Mouse (Mus musculus): ENCODE data around the gene Zzef1. TPM values are rescaled to one million over a fixed set of nuclear protein-coding genes. Genes with fewer than 3 reads are reported as not detected.

Zzef1 gene
- polyA plus RNA-seq, 1 experiment from 2014 or later = 10.5 TPM

DNA sequence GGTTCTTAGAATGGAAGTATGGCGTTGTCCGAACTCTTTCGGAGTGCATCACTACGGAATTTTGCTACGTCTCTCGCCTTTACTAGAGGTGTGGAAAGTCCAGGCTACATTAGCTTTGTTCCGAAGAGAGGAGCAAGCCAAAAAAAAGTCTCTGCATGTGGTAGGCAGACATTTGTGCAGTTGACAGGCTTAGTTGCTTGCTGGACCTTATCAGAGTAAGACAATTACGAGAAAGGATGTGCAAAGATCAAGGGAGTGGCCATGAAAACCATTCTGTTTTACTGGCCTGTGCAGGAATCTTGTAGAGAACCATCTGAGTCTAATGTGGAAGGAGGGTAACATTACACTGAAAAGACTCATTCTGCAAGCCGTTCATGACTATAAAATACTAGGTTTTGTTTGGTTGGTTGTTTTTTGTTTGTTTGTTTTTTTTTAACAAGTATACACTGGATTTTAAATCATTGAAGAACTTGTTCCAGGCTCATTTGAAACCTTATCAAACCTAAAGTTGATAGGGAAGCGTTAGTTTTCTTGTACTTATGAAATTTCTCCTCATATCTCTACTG, 830 bp downstream of the Zzef1 start:
- ATAC-seq (ENCODE audit: low FRiP score, low TSS enrichment) = no peak
- no peaks in the 10 kb centered on the region for H3K9me3 ChIP-seq (ENCODE audit: control insufficient read depth, low read length)
- H3K4me1 ChIP-seq (ENCODE audit: control insufficient read depth, insufficient read depth, low read length) = no peaks in the 10 kb centered on the region; the same call in 1 of the 2 replicates
- 15% methylated on average over 10 of the region's 10 CpGs for WGBS
- H3K27me3 ChIP-seq (ENCODE audit: control insufficient read depth, insufficient read depth, low read length) = no peaks in the 10 kb centered on the region
- H3K4me2 ChIP-seq (replicated peaks; ENCODE audit: low read depth, low read length) = peak overlapping the region; percentile 86
- H3K9ac ChIP-seq (ENCODE audit: low read depth, low read length) = peak overlapping the region; percentile 93
- H3K36me3 ChIP-seq (ENCODE audit: control insufficient read depth, insufficient read depth, low read length) = no peaks in the 10 kb centered on the region
- 0 out of 2 replicates have a peak overlapping the region, but pooled peaks have one; percentile 24 for H3K27ac ChIP-seq (ENCODE audit: low read depth, low read length)
- H3K4me3 ChIP-seq (ENCODE audit: low read length) = peak overlapping the region; percentile 97

DNA sequence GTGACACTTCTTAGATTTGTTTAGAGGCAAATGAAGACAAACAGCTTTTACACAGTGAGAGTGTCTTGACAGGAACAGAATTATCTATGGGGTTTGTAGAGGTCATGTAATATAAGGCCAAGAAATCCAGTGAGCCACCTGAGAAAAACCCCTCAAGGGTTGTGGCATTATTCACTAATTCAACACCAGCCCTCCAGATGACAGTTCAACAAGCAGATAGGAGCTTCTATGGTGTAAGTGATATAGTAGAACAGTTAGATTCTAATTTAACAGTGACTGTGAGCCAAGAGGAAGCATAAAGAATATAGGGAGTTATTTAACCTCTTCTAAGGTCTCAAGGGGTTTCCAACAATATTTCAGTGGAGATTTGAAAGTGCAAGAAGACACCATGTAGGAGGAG, 2.1 kb downstream of the Zzef1 start:
- H3K9ac ChIP-seq (ENCODE audit: low read depth, low read length) = no peak overlapping the region
- no peak overlapping the region for H3K4me2 ChIP-seq (replicated peaks; ENCODE audit: low read depth, low read length)
- no peaks in the 10 kb centered on the region for H3K9me3 ChIP-seq (ENCODE audit: control insufficient read depth, low read length)
- H3K36me3 ChIP-seq (ENCODE audit: control insufficient read depth, insufficient read depth, low read length) = no peaks in the 10 kb centered on the region
- no peak for ATAC-seq (ENCODE audit: low FRiP score, low TSS enrichment)
- no peaks in the 10 kb centered on the region for H3K27me3 ChIP-seq (ENCODE audit: control insufficient read depth, insufficient read depth, low read length)
- no peaks in the 10 kb centered on the region; the same call in 1 of the 2 replicates for H3K4me1 ChIP-seq (ENCODE audit: control insufficient read depth, insufficient read depth, low read length)
- H3K4me3 ChIP-seq (ENCODE audit: low read length) = no peak overlapping the region
- no peak overlapping the region for H3K27ac ChIP-seq (ENCODE audit: low read depth, low read length)

GRCm38 (mm10) chr11:72801182-72801581, 5.2 kb downstream of the Zzef1 start:
- ATAC-seq (ENCODE audit: low FRiP score, low TSS enrichment) = no peak
- H3K4me2 ChIP-seq (replicated peaks; ENCODE audit: low read depth, low read length) = no peak overlapping the region
- H3K4me3 ChIP-seq (ENCODE audit: low read length) = no peak overlapping the region

DNA sequence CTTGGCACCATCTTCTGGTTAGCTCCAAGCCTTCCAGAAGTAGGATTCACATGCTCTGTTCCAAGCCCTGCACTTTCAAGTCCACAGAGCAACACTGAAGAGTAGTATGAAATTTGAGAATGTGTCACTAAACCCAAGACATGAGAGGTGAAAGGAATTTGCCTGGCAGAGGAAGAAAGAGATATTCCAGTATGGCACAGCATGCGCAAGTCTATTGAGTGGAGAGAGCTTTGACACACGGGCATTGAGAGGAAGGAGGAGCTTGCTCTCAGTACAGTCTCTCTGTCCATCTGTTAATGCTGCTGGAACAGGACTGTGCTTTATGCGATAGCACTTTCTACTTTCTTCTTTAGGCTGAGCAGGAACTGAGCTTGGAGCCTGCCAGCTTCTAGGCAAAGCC, 7.0 kb downstream of the Zzef1 start:
- ATAC-seq (ENCODE audit: low FRiP score, low TSS enrichment) = no peak

More at GRCm38 (mm10) chr11:72801182-72801581, 5.2 kb downstream of the Zzef1 start:
- Histone ChIP-seq H3K9me3 (ENCODE audit: control insufficient read depth, low read length) (no peaks in the 10 kb centered on the region), H3K9ac (ENCODE audit: low read depth, low read length) (no peak overlapping the region), H3K4me1 (ENCODE audit: control insufficient read depth, insufficient read depth, low read length) (no peaks in the 10 kb centered on the region), H3K27me3 (ENCODE audit: control insufficient read depth, insufficient read depth, low read length) (no peaks in the 10 kb centered on the region), H3K27ac (ENCODE audit: low read depth, low read length) (no peak overlapping the region), H3K36me3 (ENCODE audit: control insufficient read depth, insufficient read depth, low read length) (no peaks in the 10 kb centered on the region)

GRCm38 (mm10) chr11:72804586-72804985, 8.6 kb downstream of the Zzef1 start:
- no peak overlapping the region for H3K27ac ChIP-seq (ENCODE audit: low read depth, low read length)
- no peak overlapping the region for H3K9ac ChIP-seq (ENCODE audit: low read depth, low read length)
- H3K9me3 ChIP-seq (ENCODE audit: control insufficient read depth, low read length) = no peaks in the 10 kb centered on the region
- H3K4me2 ChIP-seq (replicated peaks; ENCODE audit: low read depth, low read length) = no peak overlapping the region
- no peak overlapping the region for H3K4me3 ChIP-seq (ENCODE audit: low read length)
- no peaks in the 10 kb centered on the region for H3K36me3 ChIP-seq (ENCODE audit: control insufficient read depth, insufficient read depth, low read length)
- no peaks in the 10 kb centered on the region for H3K4me1 ChIP-seq (ENCODE audit: control insufficient read depth, insufficient read depth, low read length)
- no peaks in the 10 kb centered on the region for H3K27me3 ChIP-seq (ENCODE audit: control insufficient read depth, insufficient read depth, low read length)
- ATAC-seq (ENCODE audit: low FRiP score, low TSS enrichment) = no peak

More for the DNA sequence above, 7.0 kb downstream of the Zzef1 start:
- Histone ChIP-seq H3K4me1 (ENCODE audit: control insufficient read depth, insufficient read depth, low read length) (no peaks in the 10 kb centered on the region), H3K27ac (ENCODE audit: low read depth, low read length) (no peak overlapping the region), H3K4me3 (ENCODE audit: low read length) (no peak overlapping the region), H3K4me2 (replicated peaks; ENCODE audit: low read depth, low read length) (no peak overlapping the region), H3K36me3 (ENCODE audit: control insufficient read depth, insufficient read depth, low read length) (no peaks in the 10 kb centered on the region), H3K9me3 (ENCODE audit: control insufficient read depth, low read length) (no peaks in the 10 kb centered on the region), H3K9ac (ENCODE audit: low read depth, low read length) (no peak overlapping the region), H3K27me3 (ENCODE audit: control insufficient read depth, insufficient read depth, low read length) (no peaks in the 10 kb centered on the region)
- WGBS = 92% methylated on average over 3 of the region's 3 CpGs

DNA sequence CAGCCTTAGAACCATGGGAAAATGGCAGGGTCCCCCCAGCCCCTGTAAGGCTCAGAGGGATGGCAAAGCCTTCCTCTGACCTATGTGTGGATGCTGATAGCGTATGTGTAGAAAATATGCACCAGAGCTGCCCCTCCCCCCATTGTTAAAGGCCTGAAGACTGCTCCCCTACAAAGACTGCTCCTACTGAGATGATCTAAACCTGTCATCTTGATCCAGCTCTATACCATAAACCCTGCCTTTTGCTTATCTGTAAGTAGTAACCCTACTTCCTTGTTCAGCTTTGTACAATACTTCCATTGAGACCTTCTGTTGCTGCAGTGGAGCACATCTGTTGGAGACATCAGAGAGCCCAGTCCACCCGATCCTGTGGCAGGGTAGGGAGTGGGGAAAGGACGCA, 9.2 kb downstream of the Zzef1 start:
- Histone ChIP-seq H3K27me3 (ENCODE audit: control insufficient read depth, insufficient read depth, low read length) (no peaks in the 10 kb centered on the region), H3K4me2 (replicated peaks; ENCODE audit: low read depth, low read length) (no peak overlapping the region), H3K9me3 (ENCODE audit: control insufficient read depth, low read length) (no peaks in the 10 kb centered on the region), H3K4me3 (ENCODE audit: low read length) (no peak overlapping the region), H3K9ac (ENCODE audit: low read depth, low read length) (no peak overlapping the region), H3K36me3 (ENCODE audit: control insufficient read depth, insufficient read depth, low read length) (no peaks in the 10 kb centered on the region), H3K4me1 (ENCODE audit: control insufficient read depth, insufficient read depth, low read length) (no peaks in the 10 kb centered on the region), H3K27ac (ENCODE audit: low read depth, low read length) (no peak overlapping the region)
- no peak for ATAC-seq (ENCODE audit: low FRiP score, low TSS enrichment)
- WGBS = 94% methylated on average over 3 of the region's 3 CpGs

DNA sequence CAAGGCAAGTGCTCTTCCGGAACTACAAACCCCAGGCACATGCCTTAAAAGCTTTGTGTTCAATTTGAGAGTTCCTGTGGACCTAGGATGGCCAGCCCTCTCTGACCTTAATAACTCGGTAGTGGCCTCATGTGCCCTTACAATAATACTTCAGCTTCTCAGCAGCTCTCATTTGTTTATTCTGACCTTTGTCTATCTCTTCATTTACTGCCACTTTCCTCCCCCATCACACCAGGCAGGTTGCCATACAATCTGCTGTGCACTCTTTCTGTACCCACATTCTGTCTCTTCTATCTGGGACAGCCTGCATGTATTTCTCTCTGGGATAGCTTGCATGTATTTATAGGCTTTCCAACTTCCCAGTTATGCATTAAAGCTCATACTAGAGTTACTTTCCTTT, 10.5 kb downstream of the Zzef1 start:
- Histone ChIP-seq H3K4me2 (replicated peaks; ENCODE audit: low read depth, low read length) (no peak overlapping the region), H3K27me3 (ENCODE audit: control insufficient read depth, insufficient read depth, low read length) (no peaks in the 10 kb centered on the region), H3K4me1 (ENCODE audit: control insufficient read depth, insufficient read depth, low read length) (no peaks in the 10 kb centered on the region), H3K4me3 (ENCODE audit: low read length) (no peak overlapping the region), H3K36me3 (ENCODE audit: control insufficient read depth, insufficient read depth, low read length) (no peaks in the 10 kb centered on the region), H3K27ac (ENCODE audit: low read depth, low read length) (no peak overlapping the region), H3K9me3 (ENCODE audit: control insufficient read depth, low read length) (no peaks in the 10 kb centered on the region), H3K9ac (ENCODE audit: low read depth, low read length) (no peak overlapping the region)
- 73% methylated on average over 2 of the region's 2 CpGs for WGBS
- no peak for ATAC-seq (ENCODE audit: low FRiP score, low TSS enrichment)

GRCm38 (mm10) chr11:72807992-72808391, 12.0 kb downstream of the Zzef1 start:
- 80% methylated on average over 4 of the region's 4 CpGs for WGBS

DNA sequence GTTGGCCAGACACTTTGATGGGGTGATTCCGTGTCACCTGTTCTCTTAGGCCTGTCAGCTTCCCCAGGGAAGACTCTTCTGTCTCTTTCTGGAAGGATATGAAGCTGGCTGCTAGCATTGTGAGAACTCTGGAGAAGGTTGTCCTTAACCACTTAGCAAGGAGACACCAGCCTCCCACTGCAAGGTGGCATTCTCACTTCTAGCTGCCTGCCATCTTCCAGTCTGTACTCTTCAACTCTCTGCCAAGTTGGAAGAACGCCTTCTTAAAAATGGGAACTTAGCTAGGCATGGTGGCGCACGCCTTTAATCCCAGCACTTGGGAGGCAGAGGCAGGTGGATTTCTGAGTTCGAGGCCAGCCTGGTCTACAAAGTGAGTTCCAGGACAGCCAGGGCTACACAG, 17.7 kb downstream of the Zzef1 start:
- 90% methylated on average over 5 of the region's 5 CpGs for WGBS
- no peak for ATAC-seq (ENCODE audit: low FRiP score, low TSS enrichment)

More at GRCm38 (mm10) chr11:72807992-72808391, 12.0 kb downstream of the Zzef1 start:
- no peaks in the 10 kb centered on the region for H3K4me1 ChIP-seq (ENCODE audit: control insufficient read depth, insufficient read depth, low read length)
- no peak overlapping the region for H3K9ac ChIP-seq (ENCODE audit: low read depth, low read length)
- H3K27me3 ChIP-seq (ENCODE audit: control insufficient read depth, insufficient read depth, low read length) = no peaks in the 10 kb centered on the region
- H3K4me2 ChIP-seq (replicated peaks; ENCODE audit: low read depth, low read length) = no peak overlapping the region
- H3K27ac ChIP-seq (ENCODE audit: low read depth, low read length) = no peak overlapping the region
- ATAC-seq (ENCODE audit: low FRiP score, low TSS enrichment) = no peak
- no peaks in the 10 kb centered on the region for H3K9me3 ChIP-seq (ENCODE audit: control insufficient read depth, low read length)
- no peak overlapping the region for H3K4me3 ChIP-seq (ENCODE audit: low read length)
- H3K36me3 ChIP-seq (ENCODE audit: control insufficient read depth, insufficient read depth, low read length) = no peaks in the 10 kb centered on the region

More for the DNA sequence above, 17.7 kb downstream of the Zzef1 start:
- Histone ChIP-seq H3K4me3 (ENCODE audit: low read length) (no peak overlapping the region), H3K4me2 (replicated peaks; ENCODE audit: low read depth, low read length) (no peak overlapping the region), H3K27me3 (ENCODE audit: control insufficient read depth, insufficient read depth, low read length) (no peaks in the 10 kb centered on the region), H3K9me3 (ENCODE audit: control insufficient read depth, low read length) (no peaks in the 10 kb centered on the region), H3K9ac (ENCODE audit: low read depth, low read length) (no peak overlapping the region), H3K4me1 (ENCODE audit: control insufficient read depth, insufficient read depth, low read length) (no peaks in the 10 kb centered on the region), H3K36me3 (ENCODE audit: control insufficient read depth, insufficient read depth, low read length) (no peaks in the 10 kb centered on the region), H3K27ac (ENCODE audit: low read depth, low read length) (no peak overlapping the region)

Data from kidney, embryonic 14.5 days (tissue).